Mouse (Mus musculus): ENCODE results near the gene Cnp.
A peak's percentile ranks its signal among the peaks of the same experiment; 100 is the strongest.

GRCm38 (mm10) chr11:100640159-100640906 is 65.6 kb downstream of the Cnp start:
- TF ChIP-seq CTCF (IDR thresholded peaks at IDR 0.05; ENCODE audit: borderline replicate concordance, control insufficient read depth, extremely low read depth, insufficient read depth, low read length, poor library complexity) (peak; percentile 58; the same call in 1 of the 2 replicates), POLR2A (IDR thresholded peaks at IDR 0.05; ENCODE audit: control insufficient read depth, extremely low read depth, insufficient read depth, low read length, poor library complexity) (no peak)
